Mouse (Mus musculus) megakaryocyte, adult 5-6 weeks (primary cell): ENCODE measurements at regions not wholly inside any gene's neighbourhood (a gene's known extent, or its start where the extent isn't known, plus 50 kb on each side); places are given as distances from the start of the nearest gene placed in this dataset.

Source experiments
- ATAC-seq: 2 replicates; pipeline ENCODE4 v1.8.0; 2016; ENCODE audit warnings: mild to moderate bottlenecking, inconsistent platforms; ENCODE audit not compliant: poor library complexity, severe bottlenecking

DNA sequence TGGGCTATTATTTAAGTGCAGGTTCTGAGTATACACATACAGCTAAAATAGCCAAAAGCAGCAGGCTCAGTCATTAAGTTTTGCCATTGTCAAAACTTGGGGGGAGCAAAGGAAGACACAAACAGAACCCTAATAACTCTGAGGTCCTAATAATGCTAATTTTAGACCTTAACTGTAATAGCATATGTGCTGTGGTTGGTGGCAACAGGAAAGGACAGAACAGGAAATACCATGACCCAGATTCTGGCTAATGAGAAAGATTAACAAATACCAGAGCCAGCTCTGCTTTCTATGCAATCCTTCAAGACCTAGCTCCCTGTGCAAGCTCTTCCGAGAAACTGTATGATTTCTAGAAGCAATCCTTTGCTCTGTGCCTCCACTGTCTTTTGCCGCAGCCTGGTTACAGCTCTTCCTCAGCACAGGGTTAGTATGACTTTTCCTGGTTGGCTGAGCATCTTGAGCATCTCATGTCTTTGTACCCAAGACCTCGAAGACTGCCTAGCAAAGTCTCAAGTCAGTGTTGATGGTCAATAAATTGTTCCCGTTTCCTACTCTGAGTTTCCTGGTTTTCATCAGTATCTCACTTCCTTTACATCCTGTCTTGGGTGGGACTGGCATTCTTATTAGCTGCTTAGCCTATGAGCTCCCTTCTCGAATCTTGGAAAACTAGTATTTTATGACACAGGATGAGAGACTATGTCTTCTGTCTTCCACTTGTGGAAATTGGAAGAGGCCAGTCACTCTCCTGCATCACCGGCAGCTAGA is 49.9 kb upstream of the Eed start:
- no peak for ATAC-seq

DNA sequence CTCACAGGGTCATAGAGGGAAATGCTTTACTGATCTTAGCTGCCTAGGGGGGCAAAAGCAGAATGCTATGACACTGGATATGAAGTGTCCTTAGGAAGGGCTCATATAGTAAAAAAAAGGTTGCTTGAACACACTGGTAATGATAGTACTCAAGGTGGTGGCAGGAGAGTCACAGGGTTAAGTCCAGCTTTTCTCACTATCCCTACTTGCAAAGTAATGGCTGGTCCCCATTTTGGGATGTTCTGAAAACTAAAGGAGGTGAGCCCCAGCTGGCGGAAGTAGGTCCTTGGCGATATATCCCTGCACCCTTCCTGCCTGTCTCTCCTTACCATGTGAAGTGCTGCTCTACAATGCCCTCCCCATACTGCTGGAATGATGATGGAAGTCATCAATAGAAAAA is 52.3 kb upstream of the Eed start:
- ATAC-seq: no peak

DNA sequence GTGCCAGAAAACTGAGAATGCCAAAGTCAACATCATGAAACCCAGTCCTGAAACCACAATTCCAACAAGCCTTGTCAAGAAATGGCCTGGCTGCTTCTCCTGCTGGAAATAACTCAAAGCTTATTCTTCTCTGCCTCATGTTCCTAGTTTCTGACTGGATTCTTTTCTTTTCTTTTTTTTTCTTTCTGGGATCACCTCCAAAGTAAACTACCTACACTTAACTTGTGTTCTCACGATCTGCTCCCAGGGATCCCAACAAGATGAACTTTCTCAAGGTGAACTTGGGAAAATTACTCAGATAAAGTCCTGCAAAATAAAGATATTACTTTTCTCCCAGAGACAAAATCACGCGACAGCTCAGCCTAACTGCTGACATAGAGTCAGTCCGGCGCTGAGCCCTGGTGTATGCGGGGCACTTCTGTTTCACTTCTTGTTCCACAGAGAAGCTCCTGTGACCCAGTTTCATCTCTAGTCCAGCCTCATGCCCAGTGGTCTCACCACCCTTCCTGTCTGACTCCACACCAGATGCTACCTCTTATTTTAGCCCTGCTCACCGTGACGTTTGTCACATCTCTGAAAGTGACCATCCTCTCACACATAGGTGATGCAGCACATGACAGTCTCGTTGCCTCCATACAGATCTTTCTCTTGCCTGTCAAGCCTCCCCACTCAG is 53.0 kb upstream of the Eed start:
- ATAC-seq: peak; percentile 91

DNA sequence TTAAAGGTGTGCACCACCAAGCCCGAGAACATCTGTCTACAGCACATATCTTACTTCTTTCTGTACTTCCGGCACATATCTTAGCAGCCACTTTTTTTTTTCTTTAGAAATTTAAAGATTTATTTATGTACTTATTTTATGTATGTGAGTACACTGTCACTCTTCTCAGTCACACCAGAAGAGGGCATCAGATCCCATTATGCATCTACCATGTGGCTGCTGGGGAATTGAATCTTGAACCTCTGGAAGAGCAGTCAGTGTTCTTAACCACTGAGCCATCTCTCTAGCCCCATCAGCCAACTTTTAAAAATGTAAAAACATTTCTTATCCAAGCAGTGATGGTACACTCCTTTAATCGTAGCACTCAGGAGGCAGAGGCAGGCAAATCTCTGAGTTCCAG is 53.7 kb upstream of the Eed start:
- no peak for ATAC-seq

GRCm38 (mm10) chr7:90035396-90035795 is 54.6 kb upstream of the Eed start:
- no peak for ATAC-seq

DNA sequence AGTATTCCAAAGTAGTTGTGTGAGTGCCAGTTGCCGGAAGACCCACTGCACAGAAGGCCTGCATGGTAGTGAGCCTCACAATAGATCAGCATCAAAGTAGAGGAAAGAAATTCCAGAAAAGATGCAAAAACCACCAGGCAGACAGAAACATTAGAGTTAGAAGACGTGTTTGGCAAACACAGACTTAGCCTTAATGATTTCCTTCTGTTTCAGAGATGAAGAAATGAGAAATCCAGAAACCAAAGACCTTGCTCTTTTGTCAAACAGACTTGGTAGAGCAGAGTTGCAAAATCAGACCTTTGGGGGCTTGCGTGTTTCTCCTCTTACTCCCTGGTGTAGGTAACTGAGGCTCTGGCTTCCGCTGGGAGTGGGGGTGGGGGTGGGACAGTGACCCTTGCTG is 57.0 kb upstream of the Eed start:
- ATAC-seq: no peak

- peak; percentile 71 for ATAC-seq
Measured at GRCm38 (mm10) chr7:90039504-90039903, 58.7 kb upstream of the Eed start.

GRCm38 (mm10) chr7:90040581-90041340 is 60.0 kb upstream of the Eed start:
- ATAC-seq: no peak

- ATAC-seq: peak; percentile 64
Measured at GRCm38 (mm10) chr7:90041565-90042024, 60.8 kb upstream of the Eed start.

- ATAC-seq: peak; percentile 66
Measured at GRCm38 (mm10) chr7:90042364-90042763, 61.6 kb upstream of the Eed start.

- ATAC-seq: no peak
Measured at GRCm38 (mm10) chr7:90043526-90043925, 62.7 kb upstream of the Eed start.

DNA sequence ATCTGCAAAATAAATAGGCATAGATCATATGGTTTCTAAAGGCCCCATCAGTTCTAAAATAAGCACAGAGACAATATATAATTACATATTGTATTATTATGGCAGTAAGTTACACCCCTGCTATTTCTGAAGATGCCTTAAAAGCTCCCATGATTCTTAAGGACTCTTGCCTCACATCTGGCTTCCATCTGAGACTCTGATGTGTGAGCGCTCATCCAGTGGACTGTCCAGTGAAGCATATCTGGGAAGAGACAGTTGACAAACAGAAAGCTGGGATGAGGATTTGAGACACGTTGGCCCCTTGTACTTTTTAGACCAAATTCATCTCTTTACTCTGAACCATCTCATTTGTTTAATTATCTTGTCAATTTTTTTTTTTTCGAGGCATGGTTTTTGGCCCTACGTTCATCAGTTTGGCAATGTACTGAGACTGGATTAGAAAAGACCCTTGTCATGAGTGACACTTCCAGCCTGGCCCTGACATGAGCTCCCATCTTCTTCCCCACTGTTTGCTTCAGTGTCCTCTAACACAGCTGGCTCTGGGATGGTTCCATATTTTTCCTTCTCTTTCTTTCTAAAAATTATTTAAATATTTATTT is 63.4 kb upstream of the Eed start:
- ATAC-seq: no peak

GRCm38 (mm10) chr7:90045208-90045800 is 64.5 kb upstream of the Eed start:
- no peak for ATAC-seq

DNA sequence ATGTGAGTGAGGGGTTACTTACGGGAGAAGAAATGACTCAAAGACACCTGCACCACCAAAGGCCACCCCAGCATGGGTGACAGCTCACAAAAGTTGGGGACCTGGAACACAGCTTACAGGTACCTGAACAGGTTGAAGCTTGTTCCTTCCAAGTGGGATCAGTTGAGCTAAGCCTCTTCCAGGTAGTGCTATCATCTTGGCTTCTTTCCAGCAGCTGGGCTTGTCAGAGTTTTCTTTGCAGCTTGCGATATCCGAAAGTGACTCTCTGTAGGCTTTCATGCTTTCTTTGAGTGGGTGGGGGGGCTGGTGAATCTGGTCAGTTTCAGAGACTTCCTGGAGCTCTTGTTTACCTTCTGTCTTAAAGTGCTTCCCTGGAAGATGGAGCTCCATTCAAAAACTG is 65.4 kb upstream of the Eed start:
- no peak for ATAC-seq

- no peak for ATAC-seq
Measured at GRCm38 (mm10) chr7:90046862-90047261, 66.1 kb upstream of the Eed start.

DNA sequence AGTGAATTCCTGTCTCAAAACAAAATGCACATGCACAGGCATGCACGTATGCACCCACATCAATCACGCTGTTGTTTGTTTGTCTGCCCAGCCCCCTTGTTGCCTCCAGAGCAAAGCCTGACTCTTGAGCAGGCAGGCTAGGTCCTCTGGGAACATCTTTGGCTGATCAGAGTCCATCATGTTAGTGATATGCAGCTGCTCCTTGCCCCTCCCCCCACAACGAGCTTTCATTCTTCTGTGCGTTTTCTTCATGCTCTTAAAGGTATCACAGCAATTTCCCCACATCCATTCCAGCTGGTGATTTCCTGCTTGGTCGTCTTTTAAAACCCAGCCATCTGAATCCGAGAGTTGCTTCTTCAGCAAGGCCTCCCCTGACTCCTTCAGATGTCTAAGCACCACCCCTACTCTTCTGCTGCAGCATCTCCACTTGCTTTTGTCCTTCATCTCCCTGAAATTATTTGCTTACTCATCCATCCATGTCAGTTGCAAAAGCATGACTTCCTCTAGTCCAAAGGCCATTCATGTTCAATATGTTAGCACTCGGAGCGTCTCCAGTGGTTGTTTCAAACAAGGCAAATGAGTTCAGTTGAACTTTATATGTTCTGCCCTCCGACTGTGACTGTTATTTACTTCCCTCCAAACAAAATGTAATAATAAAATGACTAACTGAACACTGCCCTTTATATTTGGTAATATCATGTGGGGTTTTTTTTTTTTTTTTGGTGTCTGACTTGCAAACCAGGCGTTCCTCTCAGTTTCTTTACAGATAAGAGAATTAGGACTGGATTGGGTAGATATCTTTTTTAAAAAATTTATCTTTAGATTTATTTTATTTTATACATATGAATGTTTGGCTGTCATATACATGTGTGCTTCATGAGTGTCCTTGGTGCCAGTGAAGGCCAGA is 67.9 kb upstream of the Eed start:
- peak; percentile 37; the same call in 1 of the 2 replicates for ATAC-seq

DNA sequence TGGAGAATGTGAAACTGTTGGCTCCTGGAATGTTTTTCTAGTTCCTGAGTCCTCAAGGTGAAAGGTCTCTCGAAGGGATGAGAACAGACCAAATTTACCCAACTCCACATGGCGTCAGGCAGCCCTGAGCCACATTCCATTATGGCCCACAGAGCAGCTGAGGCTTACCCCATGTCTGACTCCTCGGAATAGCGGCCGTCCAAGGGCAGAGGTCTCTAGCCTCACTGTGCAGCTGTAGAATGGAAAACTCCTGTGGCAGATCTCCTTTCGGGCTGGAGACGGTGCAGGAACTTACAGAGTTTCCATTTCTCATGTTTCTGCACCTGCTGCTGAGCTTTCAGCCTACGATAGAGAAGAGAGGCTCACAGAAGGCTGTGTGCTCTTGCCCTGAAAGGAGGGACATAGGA is 69.1 kb upstream of the Eed start:
- ATAC-seq: no peak

DNA sequence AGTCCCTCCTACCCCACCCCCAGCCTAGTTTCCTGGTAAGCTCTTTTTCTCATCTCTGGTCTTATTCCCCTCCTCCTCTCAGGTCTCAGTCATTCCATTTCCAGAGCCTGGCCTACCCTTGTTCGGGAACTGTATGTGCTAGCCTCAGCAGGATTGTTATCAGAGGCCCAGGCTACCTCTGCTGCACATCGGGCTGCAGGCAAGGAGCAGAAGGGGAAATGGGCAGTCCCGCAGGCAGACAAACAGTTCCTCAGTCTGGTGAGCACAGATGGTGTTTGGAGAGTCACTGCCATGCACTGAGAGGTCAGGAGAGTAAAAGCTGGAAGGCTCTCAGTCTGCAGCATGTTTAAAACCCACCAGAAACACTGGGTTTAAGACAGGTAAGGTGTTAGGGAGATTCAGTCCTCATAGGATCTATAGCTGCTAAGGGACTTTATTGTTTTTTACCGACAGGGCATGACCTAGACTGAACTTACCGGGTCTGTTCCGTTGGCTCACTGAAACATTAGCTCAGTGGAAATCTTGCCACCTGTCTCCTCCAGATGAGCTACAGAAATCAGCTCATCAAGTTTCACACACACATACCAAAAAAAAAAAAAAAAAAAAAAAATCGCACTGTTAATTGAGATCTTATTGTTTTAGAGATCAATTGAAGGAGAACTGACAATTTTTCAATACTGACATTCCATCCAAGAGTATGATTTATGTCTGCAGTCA is 74.2 kb upstream of the Eed start:
- peak; percentile 73 for ATAC-seq

- ATAC-seq: no peak
Measured at GRCm38 (mm10) chr7:90057947-90058346, 72.1 kb upstream of the Picalm start.
